Mouse (Mus musculus): ENCODE results near the gene Zfp811.

DNA sequence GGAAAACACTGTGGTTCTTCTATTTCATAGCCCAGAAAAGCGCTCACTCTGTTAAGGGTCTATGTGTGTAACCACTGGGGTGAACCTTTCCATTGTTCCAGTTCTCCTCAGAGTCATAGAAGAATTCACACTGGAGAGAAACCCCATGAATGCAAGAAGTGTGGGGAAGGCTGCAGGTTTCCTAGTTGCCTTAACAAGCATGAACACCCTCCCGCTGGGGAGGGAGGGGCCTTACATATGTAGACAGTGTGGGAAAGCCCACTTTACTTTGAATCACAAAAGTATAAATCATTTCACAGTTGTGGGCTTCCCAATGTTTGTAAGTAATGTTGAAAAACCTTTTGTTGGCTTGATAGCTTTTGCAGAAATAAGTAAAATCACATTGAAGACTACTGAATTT, 31.7 kb upstream of the Zfp811 start:
- TF ChIP-seq GATA1 (IDR thresholded peaks at IDR 0.05; ENCODE audit: low read length), result no peak
- TF ChIP-seq TAL1 (IDR thresholded peaks at IDR 0.05; ENCODE audit: low read length), result no peak
